Mouse (Mus musculus): ENCODE results near the gene Vamp1.

Vamp1 gene

DNA sequence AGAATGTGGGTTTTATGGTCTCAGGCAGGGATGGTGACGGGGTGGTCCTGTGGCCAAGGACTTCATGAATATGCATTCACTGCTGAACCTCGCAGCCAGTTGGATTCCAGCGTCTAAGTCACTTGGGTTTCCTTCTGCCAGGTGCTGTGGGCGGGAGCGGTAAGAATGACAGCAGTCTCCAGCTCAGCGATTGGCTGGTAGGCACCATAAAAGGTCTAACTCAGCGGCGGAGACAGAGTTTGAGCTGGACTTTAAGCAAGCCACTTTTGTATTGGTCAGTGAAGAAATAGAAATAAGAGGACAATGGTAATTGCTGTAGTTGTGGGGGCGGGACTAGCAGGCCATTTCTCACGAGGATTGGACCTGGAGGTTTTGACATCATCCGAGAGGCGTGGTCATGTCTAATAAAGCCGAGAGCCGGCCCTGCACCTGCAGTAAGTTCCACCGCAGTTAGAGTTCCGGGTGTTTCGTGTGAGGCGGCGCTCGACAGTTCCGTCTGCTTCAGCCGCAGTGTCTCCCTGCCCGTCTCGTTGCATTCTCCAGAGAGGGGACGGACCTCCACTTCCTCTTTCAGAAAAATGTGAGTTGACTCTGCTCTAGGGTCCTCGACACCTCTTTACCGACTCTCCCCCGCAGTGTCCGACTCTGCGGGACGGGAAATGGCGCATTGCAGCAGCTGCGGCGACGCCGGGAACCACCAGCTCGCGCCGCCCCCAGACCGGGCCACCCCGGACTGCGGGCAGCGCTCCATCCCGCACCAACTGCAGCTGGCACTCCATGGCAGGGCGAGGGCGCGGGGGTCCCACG lies at the start of gene Vamp1:
Gene Vamp1 (plus strand): TSS at position 404 of the 807 bp plus-strand sequence.
- peak; percentile 98 for DNase-seq (ENCODE audit: low spot score in 2 of 2)

DNA sequence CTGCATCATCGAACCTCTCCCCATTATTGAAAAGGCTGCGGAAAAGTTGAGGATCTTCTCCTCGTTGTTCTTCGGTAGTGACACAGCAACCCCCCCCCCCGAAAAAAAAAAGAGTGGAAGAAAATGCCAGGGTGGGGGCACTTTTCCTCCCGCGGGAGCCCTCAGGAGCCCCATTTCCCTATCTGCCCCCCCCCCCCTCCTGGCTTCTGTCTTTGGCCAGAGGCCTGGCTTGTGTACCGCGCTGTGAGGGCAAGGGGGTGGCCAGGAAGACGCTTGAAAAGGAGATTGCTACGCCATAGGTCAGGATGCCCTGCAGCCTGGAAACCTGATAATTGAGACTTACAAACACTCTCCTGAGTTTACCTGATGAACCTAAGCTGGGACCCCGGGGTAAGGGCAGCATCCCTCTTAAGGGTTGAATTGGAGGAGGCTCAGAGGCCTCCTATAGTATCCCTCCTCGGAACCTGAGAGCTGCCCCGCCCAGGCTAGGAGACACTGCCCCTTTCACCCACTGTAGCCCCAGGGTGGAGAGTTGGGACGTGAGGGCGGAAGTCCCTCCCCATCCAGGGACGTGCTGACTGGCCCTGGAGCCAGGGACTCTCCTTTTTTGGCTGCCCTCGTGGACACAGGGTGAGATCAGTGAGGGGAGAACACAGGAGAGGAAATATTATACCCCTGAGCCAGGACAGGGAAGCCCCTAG lies 49.1 kb upstream of the Vamp1 start, which contains the start of gene Gapdh:
Gene Gapdh (minus strand): TSS at position 417 of the 701 bp plus-strand sequence.
- DNase-seq (ENCODE audit: low spot score in 2 of 2) = no peak

DNA sequence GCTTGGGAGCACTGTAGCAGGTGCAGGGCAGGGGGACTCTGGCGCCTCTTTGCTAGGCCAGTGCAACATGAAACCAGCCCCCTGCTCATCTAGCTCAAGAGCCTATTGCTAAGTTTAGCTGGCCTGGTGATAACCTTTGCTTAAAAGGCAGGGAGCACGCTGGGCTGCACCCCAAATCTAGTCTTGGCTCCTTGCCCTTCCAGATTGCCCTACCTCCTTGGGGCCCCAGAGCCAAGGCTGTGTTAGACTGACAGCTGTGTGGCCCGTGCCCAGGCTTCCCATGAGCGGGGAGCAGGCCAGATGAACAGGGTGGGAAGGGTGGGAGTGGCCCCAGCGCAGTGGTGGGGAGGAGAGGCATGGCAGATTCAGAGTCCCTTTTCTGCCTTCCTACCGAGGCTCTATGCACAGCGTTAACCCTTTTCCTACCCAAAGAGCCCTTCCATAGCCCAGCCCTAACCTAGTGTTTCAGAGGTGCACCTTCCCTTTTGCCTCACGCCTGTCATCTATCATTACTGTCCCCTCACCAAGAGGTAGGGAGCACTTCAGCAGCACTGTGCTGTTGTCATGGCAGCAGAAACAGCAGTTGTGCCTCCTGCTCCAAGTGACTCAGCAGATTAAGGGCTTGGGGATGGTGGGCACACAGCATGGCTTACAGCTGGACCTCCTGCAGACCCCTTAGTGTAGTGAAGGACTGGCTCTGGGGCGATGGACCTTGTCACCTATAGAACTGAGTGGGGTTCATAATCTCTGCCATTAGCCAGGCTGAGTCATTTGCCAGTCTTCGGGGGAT lies 48.3 kb upstream of the Vamp1 start:
- no peak for DNase-seq (ENCODE audit: low spot score in 2 of 2)

DNA sequence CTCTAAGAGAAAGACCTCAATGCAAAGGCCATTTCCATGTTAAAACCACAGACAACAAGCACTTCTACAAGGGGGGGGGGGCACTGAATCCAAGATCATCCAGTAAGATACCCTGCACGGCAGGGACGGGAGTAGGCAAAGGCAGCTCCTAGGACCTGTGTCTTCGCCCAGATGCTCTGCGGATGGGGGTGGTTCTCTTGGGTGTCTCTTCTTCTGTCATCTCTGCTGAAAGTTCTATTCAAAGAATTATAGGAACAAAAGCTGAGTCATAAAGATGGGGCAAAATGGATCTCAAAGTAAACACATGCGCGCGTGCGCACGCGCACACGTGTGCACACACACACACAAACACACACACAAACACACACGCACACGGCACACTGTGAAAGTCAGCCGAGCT lies 47.3 kb upstream of the Vamp1 start:
- no peak for DNase-seq (ENCODE audit: low spot score in 2 of 2)

DNA sequence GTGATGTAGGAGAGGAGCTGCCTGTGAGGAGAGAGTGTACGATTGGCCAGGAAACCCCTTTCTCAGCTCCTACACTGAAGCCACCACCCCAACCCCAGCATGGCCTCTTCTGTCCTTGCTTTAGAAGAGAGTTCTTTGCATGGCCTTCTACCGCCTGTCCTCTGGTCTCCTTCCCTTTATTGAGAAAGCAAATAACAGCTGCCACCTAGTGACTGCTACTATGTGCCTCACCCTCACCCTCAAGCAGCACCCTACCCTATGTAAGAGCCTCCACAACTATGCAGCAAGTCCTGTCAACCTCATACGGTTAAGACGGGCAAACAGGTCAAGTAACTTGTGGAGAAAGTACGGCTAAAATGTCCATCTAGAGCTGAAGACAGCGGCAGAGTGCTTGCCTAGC lies 45.2 kb upstream of the Vamp1 start:
- no peak for DNase-seq (ENCODE audit: low spot score in 2 of 2)

DNA sequence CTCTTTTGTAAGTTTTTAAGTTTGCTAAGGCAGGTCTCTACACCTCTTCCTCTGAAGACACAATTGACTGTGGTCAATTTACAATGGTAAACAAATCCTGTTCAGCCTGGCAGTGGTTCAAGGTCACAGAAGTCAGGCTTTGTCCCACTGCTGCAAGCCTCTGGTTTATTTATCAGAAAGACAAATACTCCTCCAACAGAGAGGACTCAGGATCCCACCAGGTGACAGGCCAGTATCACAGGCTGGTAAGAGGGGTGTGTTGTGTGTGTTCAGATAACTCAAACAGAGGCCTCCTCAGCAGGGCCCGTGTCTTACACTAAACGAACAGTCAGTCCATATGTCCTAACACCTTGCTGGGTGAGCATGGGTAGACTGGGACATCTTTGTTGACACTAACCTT lies 42.9 kb upstream of the Vamp1 start:
- no peak for DNase-seq (ENCODE audit: low spot score in 2 of 2)

DNA sequence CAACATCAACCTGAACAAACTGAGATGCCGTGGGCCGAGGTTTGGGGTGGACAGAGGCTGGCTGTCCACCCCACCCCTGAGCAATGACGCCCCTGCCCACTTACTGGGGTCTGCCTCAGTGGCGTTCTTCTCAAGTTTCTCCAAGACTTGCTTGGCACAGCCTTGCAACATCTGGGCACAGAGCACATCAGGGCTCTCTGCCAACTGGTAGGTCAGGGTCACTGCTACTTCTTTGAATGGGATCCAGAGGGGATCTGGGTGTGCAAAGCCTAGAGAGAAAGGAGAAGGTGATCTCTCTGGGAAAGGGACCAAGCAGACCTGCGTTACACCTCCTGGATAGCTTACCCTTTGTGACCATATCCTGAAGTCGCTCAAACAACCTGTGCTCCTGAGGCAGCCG lies 42.1 kb upstream of the Vamp1 start:
- no peak for DNase-seq (ENCODE audit: low spot score in 2 of 2)

DNA sequence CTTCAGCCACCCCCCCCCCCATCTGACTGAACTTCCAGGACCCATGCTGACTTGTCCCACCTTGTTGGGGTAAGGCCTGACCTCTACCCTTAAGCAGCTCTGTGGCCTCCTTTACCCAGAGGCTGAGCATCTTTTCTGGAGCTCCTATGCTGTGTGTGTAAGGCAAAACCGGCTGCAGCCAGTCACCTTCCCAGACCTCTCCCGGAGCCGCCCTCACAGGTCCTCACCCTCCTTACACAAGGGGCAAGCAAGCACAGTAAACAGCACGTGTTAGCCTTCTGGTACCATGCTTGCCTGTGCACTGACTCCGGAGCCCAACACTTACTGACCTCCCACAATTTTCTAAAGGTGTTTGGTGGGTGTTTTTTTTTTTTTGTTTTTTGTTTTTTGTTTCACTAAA lies 39.9 kb upstream of the Vamp1 start:
- no peak for DNase-seq (ENCODE audit: low spot score in 2 of 2)

DNA sequence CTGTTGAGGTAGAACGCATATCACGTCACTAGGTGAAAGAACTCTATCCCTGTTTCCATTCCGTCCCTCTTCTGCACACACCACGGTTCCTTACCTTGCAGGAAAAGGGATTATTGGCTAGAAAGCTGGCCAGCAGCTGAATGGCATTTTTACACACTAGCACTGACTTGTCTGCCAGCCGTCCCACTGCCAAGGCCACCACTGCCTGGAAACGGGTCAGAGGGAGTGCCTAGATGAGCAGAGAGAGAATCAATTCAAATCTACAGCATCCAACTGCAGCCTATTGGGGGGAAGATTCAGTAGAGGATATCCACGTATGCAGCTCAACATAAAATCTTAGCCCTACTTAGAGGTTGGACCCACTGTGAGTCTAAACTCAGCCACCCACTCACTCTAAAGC lies 35.8 kb upstream of the Vamp1 start:
- no peak for DNase-seq (ENCODE audit: low spot score in 2 of 2)

DNA sequence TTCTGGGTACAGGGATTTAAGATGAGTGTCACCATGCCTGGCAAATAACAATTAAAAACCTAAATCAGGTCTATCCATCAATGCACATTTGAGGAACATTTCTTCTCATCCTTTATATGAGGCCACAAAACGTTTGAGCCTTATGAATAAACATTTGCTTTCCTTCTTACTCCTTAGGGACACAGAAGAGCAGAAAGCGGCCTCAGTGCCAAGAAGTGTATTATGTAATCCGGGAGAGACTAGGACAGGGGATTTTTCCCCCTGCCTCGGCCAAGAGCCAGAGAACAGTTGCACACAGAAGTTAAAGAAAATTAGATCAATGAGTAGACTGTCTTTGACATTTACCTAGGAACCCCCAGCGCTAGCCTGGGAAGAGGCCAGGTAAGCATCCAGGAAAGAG lies 33.2 kb upstream of the Vamp1 start:
- DNase-seq (ENCODE audit: low spot score in 2 of 2) = no peak

DNA sequence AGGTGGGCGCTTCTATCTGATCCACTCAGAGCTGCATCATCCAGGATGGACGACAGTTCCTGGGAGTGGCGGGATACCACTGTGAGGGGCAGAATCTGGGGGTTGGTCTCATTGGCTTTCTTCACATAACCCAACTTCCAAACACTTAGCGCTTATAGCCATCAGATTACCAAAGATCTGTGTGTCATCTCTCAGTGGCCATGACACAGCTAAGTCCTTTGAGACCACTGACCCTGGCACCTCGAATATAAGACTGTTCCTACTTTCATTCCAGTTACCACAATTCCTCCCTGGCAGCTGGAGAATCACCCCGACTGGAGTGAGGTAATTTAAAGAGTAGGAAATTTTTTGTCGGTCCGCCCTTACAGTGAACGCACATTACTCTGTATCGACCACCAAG lies 29.1 kb upstream of the Vamp1 start:
- DNase-seq (ENCODE audit: low spot score in 2 of 2) = no peak

DNA sequence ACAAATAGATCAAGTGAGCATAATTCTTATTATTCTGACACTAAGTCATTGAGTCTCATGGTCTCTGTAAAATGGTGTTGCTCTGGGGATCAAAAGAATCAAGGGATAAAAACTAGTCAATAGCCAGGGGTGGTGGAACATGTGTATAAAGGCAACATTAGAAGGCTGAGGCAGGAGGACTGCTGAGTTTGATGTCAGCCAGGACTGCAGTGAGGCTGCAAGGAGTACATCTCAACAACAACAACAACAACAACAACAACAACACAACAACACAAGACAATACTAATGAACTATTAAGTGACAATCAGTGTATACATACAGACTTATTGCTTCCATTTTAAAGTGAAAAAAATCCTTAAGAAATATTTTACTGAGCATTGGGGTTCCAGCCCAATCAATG lies 24.5 kb upstream of the Vamp1 start:
- no peak for DNase-seq (ENCODE audit: low spot score in 2 of 2)

DNA sequence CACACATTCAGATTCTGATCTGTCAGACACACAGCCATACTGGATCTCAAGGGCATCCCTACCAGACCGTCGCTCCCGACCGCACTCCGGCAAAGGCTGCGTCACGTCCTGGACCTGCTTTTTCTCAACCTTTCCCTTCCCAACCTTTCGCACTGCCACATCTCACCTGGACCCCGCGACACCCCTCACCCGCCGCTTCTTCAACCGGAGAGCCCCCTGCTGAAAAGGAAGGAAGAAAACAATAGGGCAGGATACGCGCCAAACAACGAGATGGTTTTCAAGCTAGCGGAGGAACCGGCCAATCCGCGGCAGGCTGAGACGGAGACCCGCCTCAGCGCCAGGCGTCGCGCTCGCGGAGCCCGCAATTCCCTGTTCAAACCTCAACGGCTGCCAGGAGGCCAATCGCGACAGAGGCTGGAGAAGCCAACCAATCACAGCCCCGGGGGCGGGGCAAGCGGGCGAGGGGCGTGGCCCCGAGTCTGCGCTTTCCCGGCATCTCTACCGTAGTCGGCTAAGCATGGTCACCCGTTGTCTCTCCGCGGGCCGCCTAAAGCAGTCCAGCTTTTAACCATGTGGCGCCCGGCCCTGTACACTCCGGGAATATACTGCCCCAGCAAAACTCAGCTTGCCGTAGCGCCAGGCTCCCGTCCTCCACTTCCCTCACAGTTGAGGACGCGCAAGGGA lies 23.9 kb upstream of the Vamp1 start, which contains the start of the genes Ncapd2 and Mrpl51:
Gene Ncapd2 (minus strand): TSS at position 370 of the 684 bp plus-strand sequence.
Gene Mrpl51 (plus strand): TSS at position 470 of the 684 bp plus-strand sequence.
- peak; percentile 92 to 95 for DNase-seq (ENCODE audit: low spot score in 2 of 2)

DNA sequence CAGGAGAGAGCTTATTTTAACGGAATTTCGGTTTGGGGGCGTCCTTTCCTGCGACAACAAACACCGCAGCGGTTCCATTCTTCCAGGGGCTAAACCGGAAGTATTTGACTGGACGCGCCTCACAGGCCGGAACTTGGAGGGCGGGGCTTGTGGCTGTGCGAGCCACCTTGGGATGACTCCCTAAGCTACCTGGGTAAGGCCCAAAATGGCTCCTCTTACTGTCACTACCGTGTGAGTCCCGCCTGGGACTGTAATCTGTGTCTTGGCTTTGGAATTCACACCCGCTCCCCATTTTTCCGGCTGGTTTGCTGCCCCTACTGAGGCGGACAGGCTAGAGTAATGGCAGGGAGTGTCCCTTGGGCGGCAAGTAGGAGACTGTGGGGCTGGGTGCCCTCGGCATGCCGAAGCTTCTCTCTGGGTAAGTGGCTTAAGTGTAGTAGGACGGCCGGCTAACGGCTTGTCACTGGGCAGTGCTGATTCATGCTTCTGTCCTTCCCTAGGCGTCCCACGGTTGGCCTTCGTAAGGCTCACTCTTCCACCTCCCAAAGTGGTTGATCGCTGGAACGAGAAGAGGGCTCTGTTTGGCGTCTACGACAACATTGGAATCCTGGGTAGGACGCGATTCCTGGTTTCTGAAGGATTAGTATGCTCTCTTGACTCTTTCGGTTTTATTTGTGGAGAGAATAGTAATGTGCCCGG lies 23.2 kb upstream of the Vamp1 start:
- peak; percentile 85 to 90 for DNase-seq (ENCODE audit: low spot score in 2 of 2)

DNA sequence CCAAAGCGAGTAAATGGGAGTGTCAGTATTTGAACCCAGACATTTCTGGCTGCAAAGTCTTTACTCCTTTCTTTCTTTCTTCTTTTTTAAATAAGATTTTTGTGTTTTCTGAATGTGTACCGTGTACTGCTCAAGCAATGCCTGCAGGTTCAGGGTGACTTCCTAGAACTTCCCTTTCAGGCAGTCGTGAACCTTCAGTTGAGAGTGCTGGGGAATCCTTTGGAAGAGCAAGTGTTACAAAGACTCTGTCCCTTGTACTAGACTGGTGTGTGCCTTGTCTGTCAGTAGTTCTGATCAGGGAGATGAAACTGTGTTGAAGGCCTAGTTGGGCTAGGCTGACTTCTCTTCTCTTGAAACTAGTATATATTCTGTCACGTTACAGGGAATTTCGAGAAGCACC lies 22.5 kb upstream of the Vamp1 start:
- no peak for DNase-seq (ENCODE audit: low spot score in 2 of 2)

DNA sequence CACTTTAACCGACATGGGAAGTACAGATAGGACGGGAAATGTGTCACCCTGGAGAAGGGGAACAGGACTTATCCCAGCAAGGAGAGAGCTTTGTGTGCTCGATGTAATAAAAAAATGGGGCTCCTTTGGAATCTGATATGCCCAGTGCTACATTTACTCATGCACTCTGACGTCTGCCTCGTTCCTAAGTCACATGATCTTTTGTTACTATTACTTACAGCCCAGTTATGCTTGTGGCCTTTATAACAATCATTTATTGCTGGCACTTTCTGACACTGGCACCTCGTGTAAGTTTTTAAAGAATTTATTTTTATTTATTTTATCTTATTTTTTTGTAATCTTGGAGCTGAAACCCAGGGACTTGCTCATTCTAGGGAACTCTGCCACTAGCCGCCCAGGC lies 22.0 kb upstream of the Vamp1 start:
- DNase-seq (ENCODE audit: low spot score in 2 of 2) = no peak

DNA sequence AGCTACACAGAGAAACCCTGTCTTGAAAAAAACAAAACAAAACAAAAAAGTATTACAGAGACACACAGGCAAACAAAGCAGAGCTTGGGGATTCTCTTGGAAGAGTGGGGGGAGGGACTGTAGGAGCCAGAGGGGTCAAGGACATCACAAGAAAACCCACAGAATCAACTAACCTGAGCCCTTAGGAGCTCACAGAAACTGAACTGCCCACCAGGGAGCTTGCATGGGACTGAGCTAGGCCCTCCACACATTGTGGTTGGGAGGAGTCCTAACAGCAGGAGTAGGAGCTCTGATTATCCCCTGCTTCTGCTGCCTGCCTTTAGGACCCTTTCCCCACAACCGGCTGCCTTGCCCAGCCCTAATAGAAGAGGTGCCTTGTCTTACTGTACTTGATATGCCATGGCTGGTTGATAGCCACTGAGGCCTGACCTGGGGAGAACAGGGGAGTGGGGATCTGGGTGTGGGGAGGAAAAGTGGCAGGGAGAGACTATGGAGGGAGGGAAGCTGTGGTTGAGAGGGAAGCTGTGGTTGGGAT lies 19.7 kb upstream of the Vamp1 start:
- DNase-seq (ENCODE audit: low spot score in 2 of 2) = no peak

DNA sequence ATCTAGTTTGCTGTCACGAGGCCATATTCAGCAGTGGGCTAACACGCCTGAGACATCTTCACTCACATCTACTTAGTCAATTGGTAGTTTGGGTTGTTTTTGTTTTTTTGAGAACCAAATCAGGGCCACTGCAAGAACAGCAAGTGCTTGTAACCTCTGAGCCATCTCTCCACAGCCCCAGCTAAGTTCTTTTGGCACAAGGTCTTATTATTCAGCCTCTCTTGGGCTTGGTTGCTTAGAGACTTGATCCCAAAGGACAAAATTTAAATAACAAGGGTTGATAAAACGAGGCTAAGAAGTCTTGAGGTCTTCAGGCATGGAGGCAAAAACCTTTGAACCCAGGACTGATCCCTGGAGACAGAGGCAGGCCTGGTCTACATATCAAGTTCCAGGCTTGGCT lies 19.1 kb upstream of the Vamp1 start:
- no peak for DNase-seq (ENCODE audit: low spot score in 2 of 2)

DNA sequence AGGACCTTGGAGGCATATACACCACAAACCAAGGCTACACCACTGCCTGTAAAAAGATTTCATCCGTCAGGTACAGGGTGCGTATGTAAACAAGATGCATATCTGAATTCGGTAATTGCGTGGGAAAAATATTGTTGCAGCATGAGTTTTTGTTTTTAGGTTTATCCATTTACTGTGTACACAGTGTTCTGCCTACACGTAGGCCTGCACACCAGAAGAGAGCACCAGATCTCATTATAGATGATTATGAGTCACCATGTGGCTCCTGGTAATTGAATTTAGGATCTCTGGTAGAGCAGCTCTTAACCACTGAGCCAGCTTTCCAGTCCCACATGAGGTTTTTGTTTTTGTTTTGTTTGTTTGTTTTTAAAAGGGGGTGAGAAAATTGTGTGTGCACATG lies 18.2 kb upstream of the Vamp1 start:
- DNase-seq (ENCODE audit: low spot score in 2 of 2) = no peak

DNA sequence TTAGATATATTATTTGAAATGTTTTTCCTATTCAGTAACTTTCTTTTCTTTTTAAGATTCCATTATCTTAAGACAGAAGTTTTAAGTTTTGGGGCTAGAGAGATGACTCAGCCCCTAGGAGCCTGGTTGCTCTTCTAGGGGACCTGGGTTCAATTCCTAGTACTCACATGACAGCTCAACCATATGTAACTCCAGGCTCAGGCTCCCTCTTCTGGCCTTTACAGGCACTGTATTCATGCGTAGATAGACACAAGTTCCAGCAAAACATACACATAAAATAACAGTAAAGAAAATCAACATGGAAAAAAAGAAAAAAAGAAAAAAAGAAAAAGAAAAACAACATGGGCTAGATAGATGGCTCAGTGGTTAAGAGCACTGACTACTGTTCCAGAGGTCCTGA lies 4.9 kb upstream of the Vamp1 start:
- DNase-seq (ENCODE audit: low spot score in 2 of 2) = no peak

DNA sequence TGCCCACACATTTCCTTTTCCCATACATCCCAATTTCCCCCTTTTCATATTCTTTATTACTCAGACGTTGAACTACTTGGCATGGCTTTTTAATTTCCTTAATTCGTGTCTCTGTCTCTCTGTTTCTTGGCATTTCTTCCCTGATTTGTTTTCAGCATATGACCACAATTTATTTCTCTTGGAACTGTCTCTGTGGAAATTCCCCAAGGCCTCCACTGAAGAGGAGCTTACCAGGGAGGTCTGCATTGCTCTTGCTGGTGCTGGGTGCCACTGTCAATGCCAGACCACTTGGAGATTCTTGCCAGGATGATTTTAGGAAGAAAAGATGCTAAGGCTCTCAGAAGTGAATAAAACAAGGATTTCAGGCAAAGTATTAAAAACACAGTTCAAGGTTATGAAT lies 2.7 kb upstream of the Vamp1 start:
- DNase-seq (ENCODE audit: low spot score in 2 of 2) = no peak
